Mouse (Mus musculus): ENCODE measurements around the gene Vma21. TPM values are rescaled to one million over a fixed set of nuclear protein-coding genes. Genes with fewer than 3 reads are reported as not detected.

Gene Vma21
- polyA plus RNA-seq (2014; fragmentation: Illumina TruSeq; extraction: RNeasy Lipid Tissue Mini Kit (QIAGEN cat#74804); ENCODE audit: low read depth, low replicate concordance), result 13.9 TPM

DNA sequence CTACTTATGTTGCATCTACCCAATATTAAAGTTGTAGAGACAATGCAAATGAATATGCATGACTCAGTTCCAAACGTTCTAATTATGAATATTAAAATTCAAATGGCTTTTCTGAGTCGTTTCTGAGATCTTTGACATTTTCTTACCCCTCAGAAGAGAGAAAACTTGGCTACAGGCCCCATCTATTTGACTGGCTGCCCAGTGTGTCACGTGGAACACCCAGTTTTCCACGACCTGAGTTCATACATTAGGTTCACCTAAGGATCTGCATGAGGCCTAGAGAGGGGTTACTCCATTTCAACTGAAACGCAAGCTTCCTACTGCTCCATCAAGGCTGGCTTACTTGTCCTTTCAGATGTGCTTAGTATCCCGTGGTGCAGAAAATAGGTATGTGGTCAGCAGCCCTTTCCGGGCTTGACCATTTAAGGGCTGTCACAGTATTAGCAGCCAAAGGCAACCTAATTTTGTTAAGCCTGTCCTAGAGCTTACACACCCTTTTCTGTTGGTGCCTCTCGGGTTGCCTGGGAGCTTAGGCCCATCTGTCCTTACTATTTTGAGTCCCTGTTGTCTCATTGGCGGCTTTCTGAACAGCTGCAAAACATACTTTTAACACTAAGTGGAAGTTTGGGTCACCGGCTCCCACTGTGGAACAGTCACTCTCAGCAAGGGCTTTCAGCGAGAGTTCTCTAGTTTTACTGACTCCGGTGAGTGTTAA is at the start of gene Vma21:
Gene Vma21, plus strand, starts transcription at position 294 of the 715 bp plus-strand sequence.

Other genes starting within 250 kb of the Vma21 start
- gene Gpr50, start 152.3 kb upstream of the Vma21 start, polyA plus RNA-seq (2014; fragmentation: Illumina TruSeq; extraction: RNeasy Lipid Tissue Mini Kit (QIAGEN cat#74804); ENCODE audit: low read depth, low replicate concordance), result 0.06 TPM
- 211 TPM for gene Gm1141, start 105.1 kb downstream of the Vma21 start, polyA plus RNA-seq (2014; fragmentation: Illumina TruSeq; extraction: RNeasy Lipid Tissue Mini Kit (QIAGEN cat#74804); ENCODE audit: low read depth, low replicate concordance)
- 2.8 TPM for gene Prrg3, start 146.7 kb downstream of the Vma21 start, polyA plus RNA-seq (2014; fragmentation: Illumina TruSeq; extraction: RNeasy Lipid Tissue Mini Kit (QIAGEN cat#74804); ENCODE audit: low read depth, low replicate concordance)
- gene Fate1, start 157.1 kb downstream of the Vma21 start, polyA plus RNA-seq (2014; fragmentation: Illumina TruSeq; extraction: RNeasy Lipid Tissue Mini Kit (QIAGEN cat#74804); ENCODE audit: low read depth, low replicate concordance), result 0.27 TPM
- not detected for gene Cnga2, start 175.9 kb downstream of the Vma21 start, polyA plus RNA-seq (2014; fragmentation: Illumina TruSeq; extraction: RNeasy Lipid Tissue Mini Kit (QIAGEN cat#74804); ENCODE audit: low read depth, low replicate concordance)